Mouse (Mus musculus): ENCODE data around the gene Cck.

- TF ChIP-seq CTCF (IDR thresholded peaks at IDR 0.05; ENCODE audit: borderline replicate concordance, control insufficient read depth, extremely low read depth, insufficient read depth, low read length, poor library complexity) (no peak), POLR2A (IDR thresholded peaks at IDR 0.05; ENCODE audit: control insufficient read depth, extremely low read depth, insufficient read depth, low read length, poor library complexity) (no peak)
Measured at GRCm38 (mm10) chr9:121446431-121446831, 49.1 kb downstream of the Cck start.

Measured in thymus, adult 2 months (tissue).